Mouse (Mus musculus) limb, embryonic 10.5 days (tissue): ENCODE measurements around the gene Retsat. TPM values are rescaled to one million over a fixed set of nuclear protein-coding genes. Genes with fewer than 3 reads are reported as not detected.

Source experiments
- DNase-seq: peaks from one replicate; pipeline ENCODE4 v3.0.0-alpha.2; 2017; ENCODE audit warnings: low spot score
- H3K27ac ChIP-seq: fragments of 300-500 bp; sonication (generic); 2 replicates; pipeline ENCODE4 v1.5.1; 2016; ENCODE audit warnings: mild to moderate bottlenecking
- H3K27me3 ChIP-seq: fragments of 300-500 bp; sonication (generic); 2 replicates; pipeline ENCODE4 v1.6.1; 2016; ENCODE audit warnings: low read depth, mild to moderate bottlenecking; ENCODE audit not compliant: poor library complexity, severe bottlenecking
- H3K36me3 ChIP-seq: fragments of 300-500 bp; sonication (generic); 2 replicates; pipeline ENCODE4 v1.6.1; 2016; ENCODE audit warnings: mild to moderate bottlenecking, moderate library complexity
- H3K4me1 ChIP-seq: fragments of 300-500 bp; sonication (generic); 2 replicates; pipeline ENCODE4 v1.6.1; 2016
- H3K4me3 ChIP-seq: fragments of 300-500 bp; sonication (generic); 2 replicates; pipeline ENCODE4 v1.5.1; 2016; ENCODE audit warnings: mild to moderate bottlenecking, moderate library complexity
- H3K9me3 ChIP-seq: fragments of 300-500 bp; sonication (generic); replicated peaks from 2 replicates; pipeline ENCODE4 v1.6.1; 2016; ENCODE audit warnings: mild to moderate bottlenecking
- WGBS: fragments of 180-500 bp; shearing (Covaris S2); methylation state at CpG from one replicate; pipeline ENCODE4 v1.1.7; 2016; 5-methylcytosine and 5-hydroxymethylcytosine counted together
- polyA plus RNA-seq: library from polyadenylated mRNA; unstranded; fragments of >200 nt; fragmentation: Nextera tagmentation; extraction: Ambion mirVana; gene quantifications from 2 replicates; pipeline ENCODE4 v1.2.1, GENCODE M21; 2016

The Retsat gene
- polyA plus RNA-seq, 1 experiment from 2014 or later: 10.1 TPM

GRCm38 (mm10) chr6:72597083-72597874 is 996 bp upstream of the Retsat start:
- WGBS: 52% methylated on average over 13 of the region's 13 CpGs
- H3K36me3 ChIP-seq: no peaks in the 10 kb centered on the region
- peak overlapping the region; percentile 68 for H3K4me3 ChIP-seq
- H3K9me3 ChIP-seq: no peaks in the 10 kb centered on the region
- peaks cover 21% of the 10 kb centered on the region for H3K4me1 ChIP-seq
- no peak for DNase-seq
- no peaks in the 10 kb centered on the region for H3K27me3 ChIP-seq
- H3K27ac ChIP-seq: no peak overlapping the region

- no peak for DNase-seq
- Histone ChIP-seq H3K4me3 (peak overlapping the region; percentile 68), H3K4me1 (peaks cover 21% of the 10 kb centered on the region), H3K36me3 (peaks cover 6% of the 10 kb centered on the region), H3K27me3 (no peaks in the 10 kb centered on the region), H3K27ac (peak overlapping the region; percentile 80), H3K9me3 (no peaks in the 10 kb centered on the region)
- WGBS: 57% methylated on average over 12 of the region's 12 CpGs
These were observed 699 bp downstream of the Retsat start for GRCm38 (mm10) chr6:72598791-72599557.

- H3K4me1 ChIP-seq: peaks cover 21% of the 10 kb centered on the region
- no peaks in the 10 kb centered on the region for H3K27me3 ChIP-seq
- peaks cover 18% of the 10 kb centered on the region for H3K36me3 ChIP-seq
- H3K9me3 ChIP-seq: no peaks in the 10 kb centered on the region
- no peak overlapping the region for H3K4me3 ChIP-seq
- H3K27ac ChIP-seq: no peak overlapping the region
- DNase-seq: no peak
- 83% methylated on average over 6 of the region's 6 CpGs for WGBS
These were observed 1.9 kb downstream of the Retsat start for GRCm38 (mm10) chr6:72600216-72600615.

- H3K36me3 ChIP-seq: peaks cover 24% of the 10 kb centered on the region
- H3K9me3 ChIP-seq: no peaks in the 10 kb centered on the region
- H3K4me1 ChIP-seq: peaks cover 21% of the 10 kb centered on the region
- no peak for DNase-seq
- no peaks in the 10 kb centered on the region for H3K27me3 ChIP-seq
- H3K4me3 ChIP-seq: no peak overlapping the region
- 88% methylated on average over 12 of the region's 12 CpGs for WGBS
- H3K27ac ChIP-seq: no peak overlapping the region
These were observed 2.5 kb downstream of the Retsat start for GRCm38 (mm10) chr6:72600771-72601170.

DNA sequence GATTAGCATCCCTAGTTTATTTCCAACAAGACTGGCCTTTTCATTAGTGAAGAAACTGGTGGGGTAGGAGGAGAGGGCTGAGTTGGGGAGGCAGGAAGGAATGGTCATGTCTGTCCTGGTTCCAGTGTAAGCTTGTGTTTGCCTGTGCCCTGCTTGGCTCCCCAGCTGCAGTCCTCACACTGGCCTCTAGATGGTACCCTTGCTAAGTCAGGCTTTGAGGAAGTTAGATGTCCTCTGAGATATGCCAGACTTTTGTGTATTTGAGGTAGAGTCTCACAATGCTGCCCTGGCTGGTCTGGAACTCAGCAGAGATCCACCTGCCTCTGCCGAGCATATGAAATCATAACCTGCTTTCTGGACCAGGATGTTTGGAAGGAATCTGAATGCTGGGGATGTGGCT is 3.5 kb downstream of the Retsat start:
- peak; percentile 76 for DNase-seq
- no peak overlapping the region for H3K27ac ChIP-seq
- H3K27me3 ChIP-seq: no peaks in the 10 kb centered on the region
- H3K4me3 ChIP-seq: no peak overlapping the region
- 70% methylated on average over 1 of the region's 1 CpGs for WGBS
- no peaks in the 10 kb centered on the region for H3K9me3 ChIP-seq
- peaks cover 33% of the 10 kb centered on the region for H3K36me3 ChIP-seq
- peaks cover 21% of the 10 kb centered on the region for H3K4me1 ChIP-seq

- Histone ChIP-seq H3K27me3 (no peaks in the 10 kb centered on the region), H3K4me1 (peaks cover 3% of the 10 kb centered on the region), H3K4me3 (no peak overlapping the region), H3K27ac (no peak overlapping the region), H3K9me3 (no peaks in the 10 kb centered on the region), H3K36me3 (peaks cover 51% of the 10 kb centered on the region)
- WGBS: 92% methylated on average over 2 of the region's 2 CpGs
- no peak for DNase-seq
These were observed 5.8 kb downstream of the Retsat start for GRCm38 (mm10) chr6:72604066-72604465.

DNA sequence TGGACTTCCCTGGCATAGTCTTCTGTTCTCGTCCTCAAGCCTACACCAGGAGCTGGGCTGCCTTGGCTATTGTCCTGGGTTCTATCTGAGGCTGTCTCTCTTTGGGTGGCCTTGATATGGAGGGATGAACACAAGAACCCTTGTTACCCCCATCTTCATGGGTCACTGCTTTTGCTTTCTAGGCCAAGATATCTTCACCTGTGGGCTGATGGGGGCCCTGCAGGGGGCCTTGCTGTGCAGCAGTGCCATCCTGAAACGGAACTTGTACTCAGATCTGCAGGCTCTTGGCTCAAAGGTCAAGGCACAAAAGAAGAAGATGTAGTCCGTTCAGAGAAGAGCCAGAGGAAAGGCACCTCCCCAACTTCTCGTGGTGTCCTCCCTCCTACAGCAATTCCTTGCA is 8.8 kb downstream of the Retsat start:
- H3K36me3 ChIP-seq: peaks cover 81% of the 10 kb centered on the region
- H3K27me3 ChIP-seq: no peaks in the 10 kb centered on the region
- DNase-seq: no peak
- H3K4me1 ChIP-seq: no peaks in the 10 kb centered on the region
- 88% methylated on average over 4 of the region's 4 CpGs for WGBS
- H3K4me3 ChIP-seq: no peak overlapping the region
- no peaks in the 10 kb centered on the region for H3K9me3 ChIP-seq
- H3K27ac ChIP-seq: no peak overlapping the region

DNA sequence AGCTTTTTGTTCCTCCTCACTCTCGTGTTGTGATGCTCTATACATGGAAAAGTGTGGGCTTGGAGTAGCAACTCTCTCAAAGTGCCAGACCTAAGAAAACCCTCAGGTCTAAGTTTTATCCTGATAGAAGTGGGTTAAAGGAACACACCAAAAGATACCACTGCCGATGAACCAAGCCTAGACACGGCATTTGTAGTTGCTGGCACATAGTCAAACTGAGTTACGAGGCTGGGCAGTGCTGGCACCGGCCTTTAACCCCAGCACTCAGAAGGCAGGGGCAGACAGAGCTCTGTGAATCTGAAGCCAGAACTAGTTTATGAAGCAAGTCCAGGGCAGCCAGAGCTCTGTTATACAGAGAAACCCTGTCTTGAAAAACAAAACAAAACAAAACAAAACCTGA is 9.4 kb downstream of the Retsat start:
- no peaks in the 10 kb centered on the region for H3K9me3 ChIP-seq
- DNase-seq: no peak
- 92% methylated on average over 5 of the region's 5 CpGs for WGBS
- H3K27ac ChIP-seq: no peak overlapping the region
- no peaks in the 10 kb centered on the region for H3K27me3 ChIP-seq
- H3K4me1 ChIP-seq: no peaks in the 10 kb centered on the region
- H3K4me3 ChIP-seq: no peak overlapping the region
- H3K36me3 ChIP-seq: peaks cover 84% of the 10 kb centered on the region

GRCm38 (mm10) chr6:72608662-72609184 is 10.4 kb downstream of the Retsat start:
- no peak overlapping the region for H3K27ac ChIP-seq
- no peak for DNase-seq
- H3K4me1 ChIP-seq: no peaks in the 10 kb centered on the region
- WGBS: 91% methylated on average over 4 of the region's 4 CpGs
- H3K9me3 ChIP-seq: no peaks in the 10 kb centered on the region
- no peak overlapping the region for H3K4me3 ChIP-seq
- H3K36me3 ChIP-seq: peaks cover 91% of the 10 kb centered on the region
- H3K27me3 ChIP-seq: no peaks in the 10 kb centered on the region

- 90% methylated on average over 4 of the region's 4 CpGs for WGBS
- no peak overlapping the region for H3K4me3 ChIP-seq
- DNase-seq: no peak
- H3K27ac ChIP-seq: no peak overlapping the region
- peaks cover 14% of the 10 kb centered on the region for H3K4me1 ChIP-seq
- H3K36me3 ChIP-seq: peaks cover 81% of the 10 kb centered on the region
- H3K9me3 ChIP-seq: no peaks in the 10 kb centered on the region
- no peaks in the 10 kb centered on the region for H3K27me3 ChIP-seq
These were observed 12.0 kb downstream of the Retsat start for GRCm38 (mm10) chr6:72610261-72610660.

DNA sequence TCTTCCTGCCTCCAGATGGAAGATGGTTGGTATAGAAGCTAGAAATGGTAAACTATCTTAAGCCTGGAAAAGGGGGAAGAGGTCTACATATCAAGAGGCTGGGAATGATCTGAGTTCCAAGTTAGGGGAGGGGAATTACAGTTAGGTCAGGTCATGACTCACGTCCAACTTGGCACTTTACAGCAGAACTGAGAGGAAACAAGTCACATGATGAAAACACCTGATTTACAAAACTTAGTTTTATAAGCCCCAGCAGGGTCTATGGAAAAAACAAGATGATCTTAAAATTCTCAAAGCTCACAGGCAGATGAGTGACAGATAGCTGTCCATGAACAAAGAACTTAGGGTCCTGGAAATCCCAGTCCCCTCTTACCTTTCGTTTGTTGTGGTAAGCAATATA is 16.9 kb downstream of the Retsat start:
- Histone ChIP-seq H3K27me3 (no peaks in the 10 kb centered on the region), H3K4me1 (peaks cover 29% of the 10 kb centered on the region), H3K9me3 (no peaks in the 10 kb centered on the region), H3K36me3 (peaks cover 38% of the 10 kb centered on the region), H3K4me3 (peak overlapping the region; percentile 85), H3K27ac (no peak overlapping the region)
- no peak for DNase-seq
- WGBS: 76% methylated on average over 2 of the region's 2 CpGs

- Histone ChIP-seq H3K4me1 (peaks cover 29% of the 10 kb centered on the region), H3K27me3 (no peaks in the 10 kb centered on the region), H3K27ac (peak overlapping the region; percentile 86), H3K9me3 (no peaks in the 10 kb centered on the region), H3K36me3 (peaks cover 31% of the 10 kb centered on the region), H3K4me3 (peak overlapping the region; percentile 85)
- 31% methylated on average over 25 of the region's 25 CpGs for WGBS
- no peak for DNase-seq
These were observed 17.5 kb downstream of the Retsat start for GRCm38 (mm10) chr6:72615561-72616375.
